Mouse (Mus musculus) cerebellum, postnatal 4 days (tissue): Measurements from ENCODE around the gene Kalrn.

Experiments used
- DNase-seq, 2 experiments: peaks; one replicate each; pipeline ENCODE4 v3.0.0; 2022; ENCODE audit warnings: low spot score in 2 of 2, mixed read lengths in 1 of 2

Kalrn gene

DNA sequence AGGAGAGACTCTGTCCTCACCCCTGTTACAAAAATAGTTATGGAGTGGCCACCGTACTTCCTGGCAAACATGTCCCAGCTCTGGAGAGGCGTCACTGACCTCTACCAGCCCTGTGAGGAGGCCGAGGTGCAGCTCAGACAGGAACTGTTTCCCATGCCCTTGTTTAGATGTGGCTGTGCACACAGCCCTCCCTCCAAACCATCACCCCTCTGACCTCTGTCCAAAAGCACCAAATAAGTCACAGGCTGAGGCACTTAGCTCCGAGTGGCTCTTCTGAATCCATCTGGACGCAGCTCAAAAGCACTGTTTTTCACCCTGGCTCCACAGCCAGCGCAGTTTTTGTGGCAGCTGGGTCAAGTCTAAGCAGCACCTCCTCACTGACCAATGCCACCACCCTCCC is 220.6 kb downstream of the Kalrn start:
- DNase-seq: no peak

DNA sequence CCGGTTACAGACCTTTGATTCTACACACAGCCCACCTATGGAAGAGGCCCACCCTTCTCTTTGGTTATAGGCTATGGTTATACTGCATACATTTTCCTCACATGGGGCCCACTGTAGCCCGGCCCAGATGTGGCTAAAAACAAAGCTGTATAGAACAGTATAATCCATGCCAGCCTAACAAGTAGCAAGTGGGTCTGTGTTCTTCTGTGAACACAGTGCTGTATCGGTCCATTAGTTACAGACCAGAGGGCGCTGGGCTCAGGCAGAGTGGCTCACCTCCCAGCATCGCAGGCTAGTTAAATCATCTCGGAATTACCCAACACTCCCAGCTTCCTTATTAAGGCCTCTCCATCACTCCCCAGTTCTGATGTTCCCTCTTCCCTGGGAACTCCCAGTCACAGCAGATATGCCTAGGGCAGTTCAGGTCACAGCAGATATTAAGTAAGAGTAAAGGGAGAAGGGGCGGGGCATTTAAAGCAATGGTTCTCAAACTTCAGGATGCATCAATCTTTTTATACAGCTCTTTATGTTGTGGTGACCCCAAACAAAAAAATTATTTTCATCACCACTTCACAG is 221.7 kb downstream of the Kalrn start:
- no peak for DNase-seq

DNA sequence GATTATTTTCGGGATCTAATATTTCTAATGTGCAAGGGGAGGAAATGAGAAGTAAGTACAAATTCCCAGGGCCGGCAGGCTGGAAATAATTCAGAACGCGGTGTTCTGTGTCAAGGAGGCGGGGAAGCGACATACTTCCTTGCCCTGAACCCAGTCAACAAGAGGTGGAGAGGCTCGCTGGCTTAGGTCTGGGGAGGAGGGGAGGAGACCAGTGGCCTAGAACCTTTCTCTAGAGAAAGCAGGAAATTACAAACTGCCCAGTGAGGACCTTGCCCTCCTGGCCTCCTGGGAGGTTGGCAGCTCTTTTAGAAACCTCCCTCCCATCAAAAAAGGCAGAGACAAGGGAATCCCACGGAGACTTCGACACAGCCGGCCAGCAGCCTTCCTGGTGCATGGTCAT is 225.8 kb downstream of the Kalrn start:
- no peak for DNase-seq

DNA sequence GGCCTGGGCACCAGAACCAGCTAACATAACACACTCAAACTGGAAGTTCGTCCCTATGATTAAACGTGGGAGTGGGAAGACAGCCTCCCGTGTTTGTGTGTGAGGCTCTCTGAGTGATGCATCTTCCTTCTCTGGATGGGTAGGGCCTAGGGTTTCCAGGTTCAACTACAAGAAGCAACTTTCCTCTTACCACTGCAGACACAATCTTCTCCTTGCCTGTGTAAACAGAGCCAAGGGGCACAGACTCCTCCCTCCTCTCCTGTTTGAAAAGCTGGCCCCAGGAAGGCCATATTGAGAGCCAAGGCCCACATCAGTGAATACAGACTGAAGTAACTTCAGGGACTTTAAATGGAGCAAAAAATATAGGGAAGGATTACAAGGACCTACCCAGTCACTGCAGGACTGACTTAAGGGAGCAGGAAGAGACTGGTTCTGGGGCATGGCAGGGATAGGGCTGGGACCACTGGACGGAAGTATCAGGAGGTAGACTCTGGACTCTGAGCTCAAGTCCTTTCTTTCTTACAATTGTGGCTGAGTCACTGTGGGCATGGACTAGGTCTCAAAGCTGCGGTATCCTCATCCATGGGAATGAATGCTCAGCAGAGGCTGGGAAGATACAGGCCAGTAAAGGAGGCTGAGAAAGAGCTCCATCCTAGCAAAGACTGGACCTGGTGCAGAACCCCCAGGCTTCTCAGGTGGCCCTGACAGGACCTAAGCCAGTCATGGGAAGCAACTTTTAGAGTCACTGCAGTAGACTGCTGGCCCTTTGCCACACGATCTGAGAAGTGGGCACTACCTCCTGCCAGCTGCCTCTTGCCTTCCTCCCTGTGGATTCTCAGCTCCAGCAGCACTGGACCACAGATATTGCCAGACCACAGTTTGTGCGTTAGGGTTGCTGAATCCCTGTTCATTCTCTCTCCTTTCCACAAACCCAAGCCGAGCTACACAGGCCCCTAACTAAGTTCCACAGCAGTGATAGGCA is 228.1 kb downstream of the Kalrn start:
- DNase-seq: no peak

DNA sequence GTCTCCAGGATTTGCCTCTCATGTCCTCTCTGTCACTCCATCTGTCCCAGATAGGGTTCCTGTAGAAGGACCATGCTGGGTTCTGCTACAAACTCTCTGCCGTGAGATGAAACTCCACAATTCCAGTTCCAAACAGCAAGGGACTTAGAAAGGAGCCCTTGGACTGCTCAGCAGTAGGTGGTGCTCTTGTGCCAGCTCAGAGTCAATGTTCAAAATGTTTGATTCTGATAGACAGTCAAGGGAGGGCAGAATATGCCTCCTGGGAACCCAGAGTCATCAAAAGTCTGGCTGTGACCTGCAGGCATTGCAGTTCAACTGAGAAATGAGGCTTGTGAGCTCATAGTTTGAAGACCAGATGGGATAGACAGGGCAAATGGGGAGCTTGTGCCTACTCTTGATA is 229.4 kb downstream of the Kalrn start:
- peak in 1 of 2 experiments; percentile 35 for DNase-seq

- no peak for DNase-seq
Observed at GRCm38 (mm10) chr16:34343161-34343560, 230.2 kb downstream of the Kalrn start.

DNA sequence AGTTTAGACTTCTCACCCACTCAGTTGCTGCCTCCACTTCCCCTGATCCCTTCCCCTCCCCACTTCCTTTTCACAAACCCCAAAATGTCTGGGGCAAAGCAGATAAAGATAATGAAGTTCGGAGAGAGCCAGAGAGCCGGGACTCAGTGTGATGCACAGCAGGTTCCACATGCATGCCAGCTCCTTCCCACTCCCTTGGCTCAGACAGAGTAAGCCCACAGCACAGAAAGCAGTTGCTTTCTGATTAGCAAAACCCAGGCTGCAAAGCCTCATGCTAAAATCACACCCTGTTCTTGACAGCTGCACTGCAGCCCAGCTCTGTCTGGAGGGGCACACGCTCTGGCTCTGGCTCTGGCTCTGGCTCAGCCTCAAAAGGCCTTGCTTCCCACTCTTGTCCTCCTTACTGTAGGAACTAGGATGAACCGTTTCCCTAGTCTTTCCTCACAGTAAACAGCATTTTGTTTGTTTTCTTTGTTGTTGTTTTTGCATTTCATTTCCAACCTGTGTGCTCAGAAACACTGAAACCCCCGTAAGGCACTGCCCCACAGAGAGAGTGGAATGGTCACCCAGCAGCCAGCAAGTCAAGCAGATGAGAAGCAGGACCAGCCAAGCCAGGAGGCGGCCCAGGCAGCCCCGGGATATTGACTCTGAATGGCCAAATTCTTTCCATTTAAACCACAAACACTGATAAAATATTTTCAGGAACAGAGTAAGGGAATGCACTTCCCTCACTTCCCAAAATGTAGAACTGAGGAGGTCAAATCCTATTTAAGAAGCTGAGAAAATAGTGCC is 230.8 kb downstream of the Kalrn start:
- DNase-seq: peak in 1 of 2 experiments; percentile 56

DNA sequence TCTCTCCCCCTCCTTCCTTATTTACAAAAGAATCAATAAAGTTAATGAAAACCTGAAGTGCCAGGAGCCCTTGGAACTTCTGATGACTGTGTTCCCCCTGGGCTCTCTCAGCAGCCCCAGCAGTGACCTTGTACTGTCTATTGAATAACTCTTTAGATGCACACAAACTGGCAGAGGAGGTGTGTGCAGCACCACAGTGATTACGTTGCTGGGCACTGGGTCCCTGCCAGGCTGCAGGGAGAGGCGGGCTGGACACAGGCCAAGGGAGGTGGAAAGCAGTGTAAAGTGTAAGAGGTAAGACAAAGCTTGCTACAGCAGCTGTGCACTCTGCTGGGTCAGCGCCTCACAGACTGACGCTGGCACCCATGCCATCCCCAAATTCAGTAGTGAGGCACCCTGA is 238.4 kb downstream of the Kalrn start:
- no peak for DNase-seq

DNA sequence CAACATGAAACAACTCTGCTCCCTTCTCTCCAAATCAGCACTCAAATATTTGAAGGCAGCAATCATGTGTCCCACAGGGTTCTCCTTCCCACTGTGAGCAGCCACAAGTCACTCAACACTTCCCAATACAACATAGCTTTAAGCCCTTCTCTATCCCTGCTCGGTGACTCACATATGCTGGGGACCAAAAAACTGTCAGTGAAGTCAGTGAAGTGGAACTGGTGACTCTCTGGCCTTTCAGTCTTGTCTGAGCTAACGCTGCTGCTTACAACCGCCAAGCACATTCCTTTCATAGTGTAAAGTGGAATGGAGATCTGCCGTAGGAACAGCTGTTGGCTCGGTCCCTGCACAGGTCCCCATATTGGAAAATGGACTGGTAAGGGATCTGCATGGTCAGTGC is 241.7 kb downstream of the Kalrn start:
- DNase-seq: no peak

- no peak for DNase-seq
Observed at GRCm38 (mm10) chr16:34329876-34330275, 243.5 kb downstream of the Kalrn start.

DNA sequence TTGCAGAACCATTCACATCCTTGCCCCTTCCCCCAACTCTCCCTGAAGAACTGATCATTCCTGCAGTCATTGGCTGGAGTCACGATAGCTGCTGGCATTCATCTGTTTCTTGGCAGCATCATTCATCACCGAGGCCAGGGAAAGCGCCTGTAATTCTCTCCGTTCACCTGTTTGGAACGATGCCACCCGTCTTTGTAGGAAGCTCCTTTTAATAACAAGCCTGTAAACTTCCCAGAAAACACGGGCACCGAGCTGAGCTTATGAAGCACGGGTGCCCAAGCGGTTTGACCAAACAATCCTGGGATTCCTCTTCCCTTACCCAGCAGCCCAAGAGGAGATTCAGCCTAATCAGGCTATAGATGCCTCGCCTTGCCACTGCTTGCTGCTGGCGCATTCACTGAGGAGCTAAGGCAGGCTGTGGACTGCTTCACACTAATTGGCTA is 243.9 kb downstream of the Kalrn start:
- peak in 1 of 2 experiments; percentile 24 for DNase-seq

- no peak for DNase-seq
Observed at GRCm38 (mm10) chr16:34327890-34328289, 245.4 kb downstream of the Kalrn start.

DNA sequence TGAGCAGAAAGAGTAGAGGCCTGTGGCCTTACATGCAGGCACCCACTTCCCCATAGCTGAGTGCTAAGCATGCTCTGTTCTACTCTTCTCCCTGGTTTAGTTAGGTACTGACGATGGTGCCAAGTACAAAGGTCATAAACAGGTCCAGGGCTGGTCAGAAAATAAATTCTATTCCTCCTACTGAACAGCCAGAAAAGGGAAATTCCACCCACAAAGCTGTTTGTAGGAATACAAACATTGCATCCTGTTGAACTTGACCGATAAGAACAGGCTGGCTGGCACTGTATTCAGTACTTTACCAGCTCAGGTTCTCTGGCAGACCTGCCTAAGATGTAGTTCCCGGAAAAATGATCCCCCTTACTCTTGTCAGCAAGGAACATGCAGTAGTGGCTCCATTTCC is 247.5 kb downstream of the Kalrn start:
- DNase-seq: no peak

- DNase-seq: no peak
Observed at GRCm38 (mm10) chr16:34325161-34325560, 248.2 kb downstream of the Kalrn start.

GRCm38 (mm10) chr16:34324735-34325134 is 248.6 kb downstream of the Kalrn start:
- no peak for DNase-seq

GRCm38 (mm10) chr16:34323496-34323895 is 249.8 kb downstream of the Kalrn start:
- no peak for DNase-seq

DNA sequence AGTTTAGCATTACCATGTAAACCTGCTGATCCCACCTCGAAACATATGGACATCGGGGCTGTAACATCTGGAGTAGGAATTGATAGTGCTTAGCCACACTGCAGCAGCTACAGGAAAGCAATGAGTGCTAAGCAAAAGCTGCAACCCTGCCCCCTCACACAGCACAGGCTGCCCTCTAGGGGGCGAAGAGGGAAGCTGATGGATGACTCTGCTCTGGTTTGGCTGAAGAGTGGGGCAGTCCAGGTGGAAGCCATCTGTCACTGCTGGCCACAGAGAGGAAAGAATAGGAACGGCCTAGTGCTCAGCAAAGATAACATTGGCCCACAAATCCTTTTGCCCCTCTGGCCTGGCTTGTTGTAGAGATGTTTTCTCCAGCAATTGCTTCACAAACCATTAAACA is 250.8 kb downstream of the Kalrn start:
- DNase-seq: peak; percentile 63 to 83

- DNase-seq: no peak
Observed at GRCm38 (mm10) chr16:34321066-34321790, 252.1 kb downstream of the Kalrn start.

DNA sequence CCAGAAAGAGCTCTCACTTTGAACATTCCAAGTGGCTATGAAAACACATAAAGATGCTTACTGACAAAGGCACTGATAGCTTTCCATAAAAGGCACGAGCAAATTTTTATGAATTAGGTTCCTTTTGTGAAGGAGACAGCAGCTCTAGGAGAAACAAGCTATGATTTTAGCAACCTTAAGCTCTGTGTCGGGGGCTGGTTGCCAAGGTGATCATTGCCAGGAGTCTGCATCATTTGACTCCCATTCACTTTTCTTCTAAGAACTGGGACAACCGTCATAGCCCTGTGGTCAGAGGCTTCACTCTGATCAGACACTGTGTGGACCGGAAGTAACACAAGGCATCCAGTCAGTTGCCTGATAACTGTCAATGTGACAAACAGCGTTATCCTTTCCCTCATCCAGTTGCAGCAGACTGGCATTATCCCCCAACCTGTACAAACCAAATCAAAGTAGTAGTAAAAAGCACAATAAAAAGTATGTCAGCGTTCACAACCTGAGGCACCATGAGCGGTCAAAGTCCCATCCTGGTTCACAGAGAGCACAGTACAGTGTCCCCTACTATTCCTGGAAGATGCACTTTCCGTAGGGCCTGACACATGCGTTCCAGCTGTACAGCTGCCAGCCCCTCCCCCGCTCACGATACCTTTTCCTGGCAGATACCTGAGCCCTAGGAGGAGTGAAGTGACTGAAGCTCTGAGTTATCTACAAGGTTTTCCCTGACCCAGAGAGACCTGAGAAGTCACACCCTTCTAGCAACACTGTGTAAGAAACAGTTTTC is 253.1 kb downstream of the Kalrn start:
- DNase-seq: no peak

- DNase-seq: no peak
Observed at GRCm38 (mm10) chr16:34317110-34317509, 256.2 kb downstream of the Kalrn start.

- no peak for DNase-seq
Observed at GRCm38 (mm10) chr16:34316253-34316652, 257.1 kb downstream of the Kalrn start.
